Mouse (Mus musculus) neural tube, postnatal 0 days (tissue): ENCODE data around the gene Bco1. TPM values are rescaled to one million over a fixed set of nuclear protein-coding genes. Genes with fewer than 3 reads are reported as not detected.

Source experiments
- polyA plus RNA-seq: library from polyadenylated mRNA; unstranded; fragments of >200 nt; fragmentation: Nextera tagmentation; extraction: Ambion mirVana; gene quantifications from 2 replicates; pipeline ENCODE4 v1.2.1, GENCODE M21; 2015

The Bco1 gene
- polyA plus RNA-seq, result 0.37 and 0.38 TPM in 2 replicates

GRCm38 (mm10) chr8:117095647-117096046, at the start of gene Bco1:
Gene Bco1, plus strand, starts transcription at chr8:117095854.

GRCm38 (mm10) chr8:117082399-117082872, 13.2 kb upstream of the Bco1 start, which contains the start of gene Pkd1l2:
Gene Pkd1l2, minus strand, starts transcription at chr8:117082449.

GRCm38 (mm10) chr8:117158135-117158761, 62.6 kb downstream of the Bco1 start, which contains the start of gene Gan:
Gene Gan, plus strand, starts transcription at chr8:117158135.

Other genes with a start within 250 kb of the Bco1 start
- gene Cmc2, start 174.4 kb upstream of the Bco1 start, polyA plus RNA-seq, result 32.7 and 38.6 TPM in 2 replicates
- gene Cenpn, start 174.1 kb upstream of the Bco1 start, polyA plus RNA-seq, result 5.0 and 5.7 TPM in 2 replicates
- gene Atmin, start 152.5 kb upstream of the Bco1 start, polyA plus RNA-seq, result 19.2 and 20.6 TPM in 2 replicates
- gene 1700030J22Rik, start 116.9 kb upstream of the Bco1 start, polyA plus RNA-seq, result 5.2 and 6.5 TPM in 2 replicates
- 126 and 131 TPM in 2 replicates for gene Gcsh, start 102.3 kb upstream of the Bco1 start, polyA plus RNA-seq
- 0.43 and 0.57 TPM in 2 replicates for gene Pkd1l2, start 13.4 kb upstream of the Bco1 start, polyA plus RNA-seq
- gene Gan, start 62.3 kb downstream of the Bco1 start, polyA plus RNA-seq, result 5.6 and 6.2 TPM in 2 replicates
- gene Cmip, start 161.2 kb downstream of the Bco1 start, polyA plus RNA-seq, result 225 and 229 TPM in 2 replicates